Mouse (Mus musculus): ENCODE data around the gene Nme9. TPM values are rescaled to one million over a fixed set of nuclear protein-coding genes. Genes with fewer than 3 reads are reported as not detected.

Gene Nme9
- total RNA-seq, 4 experiments from 2014 or later: not detected

- no peak for DNase-seq (ENCODE audit: low spot score)
Observed at GRCm38 (mm10) chr9:99479181-99479711, 28.0 kb downstream of the Nme9 start.

- no peak for DNase-seq (ENCODE audit: low spot score)
Observed at GRCm38 (mm10) chr9:99480764-99481163, 29.5 kb downstream of the Nme9 start.

- no peak for DNase-seq (ENCODE audit: low spot score)
Observed at GRCm38 (mm10) chr9:99483191-99483590, 31.9 kb downstream of the Nme9 start.

GRCm38 (mm10) chr9:99484632-99485031 is 33.4 kb downstream of the Nme9 start:
- no peak for DNase-seq (ENCODE audit: low spot score)

- no peak for DNase-seq (ENCODE audit: low spot score)
Observed at GRCm38 (mm10) chr9:99485144-99485543, 33.9 kb downstream of the Nme9 start.

GRCm38 (mm10) chr9:99487126-99487695 is 35.9 kb downstream of the Nme9 start:
- no peak for DNase-seq (ENCODE audit: low spot score)

GRCm38 (mm10) chr9:99487841-99488240 is 36.6 kb downstream of the Nme9 start:
- no peak for DNase-seq (ENCODE audit: low spot score)

- no peak for DNase-seq (ENCODE audit: low spot score)
Observed at GRCm38 (mm10) chr9:99491050-99491449, 39.8 kb downstream of the Nme9 start.

GRCm38 (mm10) chr9:99492634-99493200 is 41.4 kb downstream of the Nme9 start:
- no peak for DNase-seq (ENCODE audit: low spot score)

- no peak for DNase-seq (ENCODE audit: low spot score)
Observed at GRCm38 (mm10) chr9:99499336-99499735, 48.1 kb downstream of the Nme9 start.

- DNase-seq (ENCODE audit: low spot score): no peak
Observed at GRCm38 (mm10) chr9:99505875-99506274, 54.6 kb downstream of the Nme9 start.

Other genes with a start within 250 kb of the Nme9 start
- not detected for gene Faiml, start 214.2 kb upstream of the Nme9 start, total RNA-seq (2022)
- gene Cep70, start 208.1 kb upstream of the Nme9 start, total RNA-seq (2022): 10 to 100 TPM in 1 of 4 experiments, 1 to 10 TPM in 3; 5.4 to 12.6 (median 6.7) TPM
- gene Esyt3, start 92.9 kb upstream of the Nme9 start, total RNA-seq (2022): under 1 TPM; 0.22 to 0.46 (median 0.39) TPM
- 1 to 10 TPM; 3.7 to 8.8 (median 6.1) TPM for gene Mras, start 14.1 kb upstream of the Nme9 start, total RNA-seq (2022)
- gene Armc8, start 117.4 kb downstream of the Nme9 start, total RNA-seq (2022): 10 to 100 TPM; 15.5 to 17.6 (median 16.1) TPM
- 1 to 10 TPM; 5.2 to 6.7 (median 5.6) TPM for gene Dbr1, start 124.3 kb downstream of the Nme9 start, total RNA-seq (2022)
- gene A4gnt, start 161.0 kb downstream of the Nme9 start, total RNA-seq (2022): not detected
- gene Dzip1l, start 178.0 kb downstream of the Nme9 start, total RNA-seq (2022): 1 to 10 TPM; 3.1 to 5.1 (median 4.0) TPM

Measured in heart, adult 8-10 months (tissue).